Mouse (Mus musculus) kidney, adult 2 months (tissue): ENCODE data around the gene Arl4a. TPM values are rescaled to one million over a fixed set of nuclear protein-coding genes. Genes with fewer than 3 reads are reported as not detected.

Source experiments
- DNase-seq: peaks from one replicate; pipeline ENCODE4 v3.0.0; 2021
- H3K27ac ChIP-seq: fragments of 200-500 bp; 2 replicates; pipeline ENCODE4 v1.5.1; 2012; ENCODE audit warnings: low read depth, low read length, control low read depth, inconsistent platforms; ENCODE audit not compliant: insufficient read depth
- H3K27me3 ChIP-seq: fragments of 200-500 bp; replicated peaks from 2 replicates; pipeline ENCODE4 v1.6.1; 2012; ENCODE audit warnings: mild to moderate bottlenecking, moderate library complexity, low read length, inconsistent platforms; ENCODE audit not compliant: control insufficient read depth, insufficient read depth
- H3K36me3 ChIP-seq: fragments of 200-500 bp; 2 replicates; pipeline ENCODE4 v1.6.1; 2012; ENCODE audit warnings: mild to moderate bottlenecking, moderate library complexity, low read length, inconsistent platforms; ENCODE audit not compliant: control insufficient read depth, insufficient read depth
- H3K4me1 ChIP-seq: fragments of 200-500 bp; 2 replicates; pipeline ENCODE4 v1.6.1; 2011; ENCODE audit warnings: low read length; ENCODE audit not compliant: control insufficient read depth, insufficient read depth
- H3K4me3 ChIP-seq: fragments of 200-500 bp; 2 replicates; pipeline ENCODE4 v1.5.1; 2011; ENCODE audit warnings: mild to moderate bottlenecking, low read depth, low read length, control low read depth; ENCODE audit not compliant: insufficient read depth
- CTCF ChIP-seq: fragments of 200-500 bp; conservative IDR thresholded peaks from 2 replicates; pipeline ENCODE4 v1.5.1; 2011; ENCODE audit warnings: low read depth, mild to moderate bottlenecking, control low read depth, low read length, moderate library complexity, mixed read lengths; ENCODE audit not compliant: insufficient read depth, insufficient read length
- POLR2A ChIP-seq: fragments of 200-500 bp; IDR thresholded peaks from one replicate; pipeline ENCODE4 v1.6.1; 2011; ENCODE audit warnings: low read depth, low read length, control low read depth
- WGBS: fragments of 180-500 bp; shearing (Covaris S2); methylation state at CpG from one replicate; pipeline ENCODE4 v1.1.7; 2018; 5-methylcytosine and 5-hydroxymethylcytosine counted together
- polyA plus RNA-seq: library from polyadenylated mRNA; depleted of rRNA; stranded (reverse); fragments of >200 nt; gene quantifications from 2 replicates; pipeline ENCODE4 v1.2.3, GENCODE M21; 2012

Gene Arl4a
- polyA plus RNA-seq, 1 experiment, result 12.4 TPM

- H3K27me3 ChIP-seq, result no peaks in the 10 kb centered on the region
- 85% methylated on average over 2 of the region's 2 CpGs for WGBS
- no peaks in the 10 kb centered on the region for H3K36me3 ChIP-seq
- H3K27ac ChIP-seq, result no peak overlapping the region
- TF ChIP-seq POLR2A (no peak), CTCF (no peak)
- 0 out of 2 replicates have a peak, but pooled peaks cover 1% of the 10 kb centered on the region for H3K4me1 ChIP-seq
- DNase-seq, result no peak
- no peak overlapping the region for H3K4me3 ChIP-seq
Observed at GRCm38 (mm10) chr12:40023918-40024317, 13.9 kb downstream of the Arl4a start.

GRCm38 (mm10) chr12:40023014-40023642 is 14.7 kb downstream of the Arl4a start:
- Histone ChIP-seq H3K4me1 (peaks cover 2% of the 10 kb centered on the region; the same call in 1 of the 2 replicates), H3K27ac (no peak overlapping the region), H3K27me3 (no peaks in the 10 kb centered on the region), H3K4me3 (no peak overlapping the region), H3K36me3 (no peaks in the 10 kb centered on the region)
- DNase-seq, result no peak
- no peak for TF ChIP-seq POLR2A
- TF ChIP-seq CTCF, result no peak
- WGBS, result 71% methylated on average over 3 of the region's 3 CpGs

GRCm38 (mm10) chr12:40022344-40022743 is 15.5 kb downstream of the Arl4a start:
- no peaks in the 10 kb centered on the region for H3K36me3 ChIP-seq
- 87% methylated on average over 3 of the region's 3 CpGs for WGBS
- no peak overlapping the region for H3K27ac ChIP-seq

GRCm38 (mm10) chr12:40017955-40018505 is 19.8 kb downstream of the Arl4a start:
- H3K27ac ChIP-seq, result no peak overlapping the region
- no peaks in the 10 kb centered on the region for H3K27me3 ChIP-seq
- no peak for DNase-seq
- peaks cover 15% of the 10 kb centered on the region for H3K4me1 ChIP-seq
- no peak for TF ChIP-seq CTCF
- TF ChIP-seq POLR2A, result no peak
- peak overlapping the region; percentile 45; the same call in 1 of the 2 replicates for H3K4me3 ChIP-seq
- H3K36me3 ChIP-seq, result no peaks in the 10 kb centered on the region
- 65% methylated on average over 6 of the region's 6 CpGs for WGBS

More at GRCm38 (mm10) chr12:40022344-40022743, 15.5 kb downstream of the Arl4a start:
- no peak for DNase-seq
- no peak overlapping the region for H3K4me3 ChIP-seq
- H3K4me1 ChIP-seq, result peaks cover 5% of the 10 kb centered on the region; the same call in 1 of the 2 replicates
- no peaks in the 10 kb centered on the region for H3K27me3 ChIP-seq
- TF ChIP-seq POLR2A (no peak), CTCF (no peak)

- no peaks in the 10 kb centered on the region for H3K36me3 ChIP-seq
- TF ChIP-seq CTCF, result no peak
- no peak for TF ChIP-seq POLR2A
- H3K4me3 ChIP-seq, result peak overlapping the region; percentile 54
- no peaks in the 10 kb centered on the region for H3K27me3 ChIP-seq
- WGBS, result 8% methylated on average over 19 of the region's 19 CpGs
- H3K27ac ChIP-seq, result peak overlapping the region; percentile 87
- H3K4me1 ChIP-seq, result peaks cover 15% of the 10 kb centered on the region
- DNase-seq, result peak; percentile 85
Observed at GRCm38 (mm10) chr12:40016648-40017460, 21.0 kb downstream of the Arl4a start.

- DNase-seq, result peak; percentile 31
- H3K36me3 ChIP-seq, result no peaks in the 10 kb centered on the region
- WGBS, result 60% methylated on average over 9 of the region's 9 CpGs
- H3K27me3 ChIP-seq, result no peaks in the 10 kb centered on the region
- no peak for TF ChIP-seq POLR2A
- H3K4me1 ChIP-seq, result peaks cover 15% of the 10 kb centered on the region
- no peak overlapping the region for H3K4me3 ChIP-seq
- peak overlapping the region; percentile 12; the same call in 1 of the 2 replicates for H3K27ac ChIP-seq
Observed at GRCm38 (mm10) chr12:40016068-40016467, 21.8 kb downstream of the Arl4a start.

- 45% methylated on average over 2 of the region's 2 CpGs for WGBS
- no peak overlapping the region for H3K27ac ChIP-seq
- no peaks in the 10 kb centered on the region; the same call in 1 of the 2 replicates for H3K4me1 ChIP-seq
Observed at GRCm38 (mm10) chr12:40009866-40010265, 28.0 kb downstream of the Arl4a start.

More at GRCm38 (mm10) chr12:40009866-40010265, 28.0 kb downstream of the Arl4a start:
- TF ChIP-seq POLR2A (no peak), CTCF (no peak)
- H3K27me3 ChIP-seq, result no peaks in the 10 kb centered on the region
- DNase-seq, result no peak
- no peak overlapping the region for H3K4me3 ChIP-seq
- no peaks in the 10 kb centered on the region for H3K36me3 ChIP-seq
